Mouse (Mus musculus): ENCODE results near the gene Trim2. TPM values are rescaled to one million over a fixed set of nuclear protein-coding genes. Genes with fewer than 3 reads are reported as not detected.

Trim2 gene
- polyA plus RNA-seq, 1 experiment: 3.2 TPM

DNA sequence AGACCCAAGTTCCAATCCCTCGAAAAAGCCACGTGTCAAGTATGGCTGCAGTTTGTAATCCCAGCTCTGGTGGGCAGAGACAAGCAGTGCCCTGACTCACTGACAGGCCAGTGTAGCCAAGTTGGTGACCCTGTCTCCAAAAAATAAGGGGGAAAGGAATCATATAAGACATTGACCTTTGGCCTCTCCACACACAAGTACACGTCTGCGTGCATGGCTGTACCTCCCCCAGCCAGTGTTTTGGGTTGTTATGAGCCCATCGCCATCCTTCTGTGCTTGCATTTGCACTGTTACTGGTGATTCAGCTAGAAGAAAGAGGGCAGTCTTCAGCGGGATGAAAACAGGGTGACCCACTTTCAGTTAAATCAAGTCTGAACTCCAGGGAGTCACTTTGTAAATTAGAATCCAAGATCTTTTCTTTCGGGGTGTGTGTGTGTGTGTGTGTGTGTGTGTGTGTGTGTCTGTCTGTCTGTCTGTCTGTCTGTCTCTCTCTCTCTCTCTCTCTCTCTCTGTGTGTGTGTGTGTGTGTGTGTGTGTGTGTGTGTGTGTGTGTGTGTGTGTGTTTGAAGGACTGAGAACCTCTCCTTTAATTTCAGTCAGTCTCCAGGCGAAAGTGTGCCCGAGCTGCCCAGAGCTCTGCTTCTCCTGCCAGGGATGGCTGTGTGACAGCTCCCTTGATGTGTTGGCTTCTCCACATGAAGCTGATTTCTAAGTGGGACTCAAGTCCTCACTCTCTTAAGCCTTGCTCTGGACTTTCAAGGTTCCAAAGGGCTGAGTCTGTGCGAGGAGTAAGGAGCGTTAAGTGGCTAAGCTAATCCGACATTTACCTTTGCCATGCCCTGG lies 89.3 kb downstream of the Trim2 start:
- Histone ChIP-seq H3K4me3 (no peak overlapping the region), H3K36me3 (ENCODE audit: control insufficient read depth, insufficient read depth) (no peaks in the 10 kb centered on the region), H3K79me2 (ENCODE audit: control insufficient read depth, insufficient read depth) (no peaks in the 10 kb centered on the region), H3ac (ENCODE audit: control insufficient read depth, insufficient read length) (no peak overlapping the region), H3K4me2 (ENCODE audit: low read depth) (no peak overlapping the region), H3K27me3 (ENCODE audit: control insufficient read depth, insufficient read depth, insufficient read length) (no peaks in the 10 kb centered on the region)
- TF ChIP-seq SRF (IDR thresholded peaks at IDR 0.05; ENCODE audit: control insufficient read depth, insufficient read length, low read depth): no peak
- TF ChIP-seq CEBPB (IDR thresholded peaks at IDR 0.05; ENCODE audit: insufficient read depth, poor library complexity, severe bottlenecking): no peak
- TF ChIP-seq E2F4 (IDR thresholded peaks at IDR 0.05; ENCODE audit: insufficient read depth): no peak
- no peak for TF ChIP-seq MYOG (IDR thresholded peaks at IDR 0.05; ENCODE audit: control insufficient read depth in 1 of 3, insufficient read depth in 1 of 3, insufficient read length in 2 of 3, low read depth in 2 of 3)
- TF ChIP-seq REST (IDR thresholded peaks at IDR 0.05; ENCODE audit: insufficient read depth, insufficient read length): no peak
- no peak for TF ChIP-seq MAX (IDR thresholded peaks at IDR 0.05; ENCODE audit: low read depth)
- no peak for TF ChIP-seq TCF3 (IDR thresholded peaks at IDR 0.05; ENCODE audit: insufficient read length, low read depth)
- no peak for TF ChIP-seq USF1 (IDR thresholded peaks at IDR 0.05; ENCODE audit: low read depth)
- TF ChIP-seq POLR2AphosphoS2 (IDR thresholded peaks at IDR 0.05; ENCODE audit: insufficient read length, low read depth): no peak
- TF ChIP-seq POLR2A (IDR thresholded peaks at IDR 0.05; ENCODE audit: insufficient read length, low read depth): no peak
- no peak for TF ChIP-seq MYOD1 (IDR thresholded peaks at IDR 0.05; ENCODE audit: control insufficient read depth in 1 of 3, insufficient read length in 2 of 3, low read depth in 2 of 3)
- no peak for TF ChIP-seq TCF12 (IDR thresholded peaks at IDR 0.05; ENCODE audit: insufficient read depth, poor library complexity, severe bottlenecking)

DNA sequence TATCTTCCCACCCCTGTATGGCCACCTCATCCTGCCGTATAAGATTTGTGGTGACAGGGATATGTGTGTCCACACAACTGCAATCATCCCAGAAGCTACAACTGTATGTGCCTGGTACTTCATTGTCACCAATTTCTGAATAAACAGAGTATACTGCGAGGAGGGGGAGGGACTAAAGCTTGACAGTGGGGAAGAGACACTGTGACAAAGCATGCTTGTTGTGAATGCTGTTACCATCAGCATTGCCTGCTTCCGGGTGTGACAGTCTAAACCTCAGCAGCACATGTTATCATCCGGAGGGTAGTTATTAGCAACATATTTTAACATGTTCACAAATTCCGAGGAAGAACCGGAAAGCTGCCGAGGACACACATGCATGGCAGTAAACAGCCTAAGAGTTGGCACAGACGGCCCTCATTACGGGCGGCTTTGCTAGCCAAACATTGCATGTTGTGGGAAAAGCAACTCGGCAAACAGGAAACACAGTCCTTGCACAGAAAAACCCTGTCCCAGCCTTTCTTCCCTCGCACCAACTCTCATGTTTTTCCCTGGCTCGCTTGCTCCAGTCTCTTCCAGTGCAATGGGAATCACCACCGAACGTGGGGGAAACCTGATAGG lies 90.8 kb downstream of the Trim2 start:
- Histone ChIP-seq H3K79me2 (ENCODE audit: control insufficient read depth, insufficient read depth) (no peaks in the 10 kb centered on the region), H3K4me2 (ENCODE audit: low read depth) (no peak overlapping the region), H3K4me3 (no peak overlapping the region), H3ac (ENCODE audit: control insufficient read depth, insufficient read length) (no peak overlapping the region), H3K27me3 (ENCODE audit: control insufficient read depth, insufficient read depth, insufficient read length) (no peaks in the 10 kb centered on the region), H3K36me3 (ENCODE audit: control insufficient read depth, insufficient read depth) (no peaks in the 10 kb centered on the region)
- TF ChIP-seq POLR2AphosphoS2 (IDR thresholded peaks at IDR 0.05; ENCODE audit: insufficient read length, low read depth) (no peak), E2F4 (IDR thresholded peaks at IDR 0.05; ENCODE audit: insufficient read depth) (no peak), POLR2A (IDR thresholded peaks at IDR 0.05; ENCODE audit: insufficient read length, low read depth) (no peak), REST (IDR thresholded peaks at IDR 0.05; ENCODE audit: insufficient read depth, insufficient read length) (no peak), MYOG (IDR thresholded peaks at IDR 0.05; ENCODE audit: control insufficient read depth in 1 of 3, insufficient read depth in 1 of 3, insufficient read length in 2 of 3, low read depth in 2 of 3) (no peak), TCF3 (IDR thresholded peaks at IDR 0.05; ENCODE audit: insufficient read length, low read depth) (no peak), SRF (IDR thresholded peaks at IDR 0.05; ENCODE audit: control insufficient read depth, insufficient read length, low read depth) (no peak), USF1 (IDR thresholded peaks at IDR 0.05; ENCODE audit: low read depth) (no peak), TCF12 (IDR thresholded peaks at IDR 0.05; ENCODE audit: insufficient read depth, poor library complexity, severe bottlenecking) (no peak), MYOD1 (IDR thresholded peaks at IDR 0.05; ENCODE audit: control insufficient read depth in 1 of 3, insufficient read length in 2 of 3, low read depth in 2 of 3) (no peak)

DNA sequence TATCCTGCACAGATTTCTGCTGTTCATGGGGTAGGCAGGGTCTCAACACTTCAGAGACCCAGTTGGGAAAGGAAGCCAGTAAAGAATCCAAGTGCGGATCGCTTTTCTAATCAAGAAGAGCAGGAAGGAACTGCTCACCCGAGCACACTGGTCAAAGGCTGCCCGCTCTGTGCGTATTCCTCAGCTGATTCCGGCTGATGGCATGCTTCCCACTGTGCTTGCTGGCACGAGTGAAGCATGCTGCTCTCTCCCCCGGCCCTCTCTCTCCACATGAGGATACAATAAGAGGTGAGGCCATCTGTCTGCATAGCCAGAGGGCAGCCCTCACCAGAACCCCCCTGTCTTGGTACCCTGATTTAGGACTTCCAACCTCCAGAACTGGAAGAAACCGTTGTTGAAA lies 91.4 kb downstream of the Trim2 start:
- Histone ChIP-seq H3K27me3 (ENCODE audit: control insufficient read depth, insufficient read depth, insufficient read length) (no peaks in the 10 kb centered on the region), H3K4me2 (ENCODE audit: low read depth) (no peak overlapping the region), H3ac (ENCODE audit: control insufficient read depth, insufficient read length) (no peak overlapping the region), H3K36me3 (ENCODE audit: control insufficient read depth, insufficient read depth) (no peaks in the 10 kb centered on the region), H3K79me2 (ENCODE audit: control insufficient read depth, insufficient read depth) (no peaks in the 10 kb centered on the region), H3K4me3 (no peak overlapping the region)
- TF ChIP-seq E2F4 (IDR thresholded peaks at IDR 0.05; ENCODE audit: insufficient read depth) (no peak), CEBPB (IDR thresholded peaks at IDR 0.05; ENCODE audit: insufficient read depth, poor library complexity, severe bottlenecking) (no peak), POLR2A (IDR thresholded peaks at IDR 0.05; ENCODE audit: insufficient read length, low read depth) (no peak), MAX (IDR thresholded peaks at IDR 0.05; ENCODE audit: low read depth) (no peak)

DNA sequence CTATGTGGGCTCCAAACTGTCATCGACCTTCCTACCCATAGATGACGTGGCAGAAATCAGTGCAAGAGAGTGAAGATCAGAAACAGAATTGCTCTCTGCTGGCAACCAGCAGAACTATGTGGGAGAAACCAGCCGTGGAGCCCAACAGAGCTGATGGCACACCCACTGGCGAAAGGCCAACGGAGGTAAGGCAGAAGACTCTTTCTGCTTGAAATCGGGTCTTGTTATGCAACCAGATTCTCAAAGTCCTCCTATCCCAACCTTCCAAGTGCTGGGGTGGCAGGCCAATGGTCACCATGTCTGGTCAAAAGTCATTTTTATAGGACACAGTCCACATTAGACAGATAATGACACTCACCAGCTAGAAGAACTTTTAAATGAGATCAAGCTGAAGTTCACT lies 92.2 kb downstream of the Trim2 start:
- no peak for TF ChIP-seq REST (IDR thresholded peaks at IDR 0.05; ENCODE audit: insufficient read depth, insufficient read length)
- no peak for TF ChIP-seq CEBPB (IDR thresholded peaks at IDR 0.05; ENCODE audit: insufficient read depth, poor library complexity, severe bottlenecking)
- no peak for TF ChIP-seq E2F4 (IDR thresholded peaks at IDR 0.05; ENCODE audit: insufficient read depth)
- no peak for TF ChIP-seq MYOD1 (IDR thresholded peaks at IDR 0.05; ENCODE audit: control insufficient read depth in 1 of 3, insufficient read length in 2 of 3, low read depth in 2 of 3)
- TF ChIP-seq TCF12 (IDR thresholded peaks at IDR 0.05; ENCODE audit: insufficient read depth, poor library complexity, severe bottlenecking): no peak
- no peak for TF ChIP-seq POLR2AphosphoS2 (IDR thresholded peaks at IDR 0.05; ENCODE audit: insufficient read length, low read depth)
- no peak for TF ChIP-seq USF1 (IDR thresholded peaks at IDR 0.05; ENCODE audit: low read depth)
- TF ChIP-seq TCF3 (IDR thresholded peaks at IDR 0.05; ENCODE audit: insufficient read length, low read depth): no peak
- no peak for TF ChIP-seq MAX (IDR thresholded peaks at IDR 0.05; ENCODE audit: low read depth)
- TF ChIP-seq MYOG (IDR thresholded peaks at IDR 0.05; ENCODE audit: control insufficient read depth in 1 of 3, insufficient read depth in 1 of 3, insufficient read length in 2 of 3, low read depth in 2 of 3): no peak
- TF ChIP-seq POLR2A (IDR thresholded peaks at IDR 0.05; ENCODE audit: insufficient read length, low read depth): no peak
- no peak for TF ChIP-seq SRF (IDR thresholded peaks at IDR 0.05; ENCODE audit: control insufficient read depth, insufficient read length, low read depth)
- Histone ChIP-seq H3K79me2 (ENCODE audit: control insufficient read depth, insufficient read depth) (no peaks in the 10 kb centered on the region), H3K4me2 (ENCODE audit: low read depth) (no peak overlapping the region), H3K27me3 (ENCODE audit: control insufficient read depth, insufficient read depth, insufficient read length) (no peaks in the 10 kb centered on the region), H3K36me3 (ENCODE audit: control insufficient read depth, insufficient read depth) (no peaks in the 10 kb centered on the region), H3K4me3 (no peak overlapping the region), H3ac (ENCODE audit: control insufficient read depth, insufficient read length) (no peak overlapping the region)

Measured in myocyte (in vitro differentiated cells).